Mouse (Mus musculus) neural tube, embryonic 12.5 days (tissue): Measurements from ENCODE around the gene Mdh2. TPM values are rescaled to one million over a fixed set of nuclear protein-coding genes. Genes with fewer than 3 reads are reported as not detected.

Source experiments
- microRNA-seq: library from miRNA; unstranded; fragments of <30 nt; microRNA quantifications from one replicate; pipeline ENCODE4, GENCODE M21; 2017
- polyA plus RNA-seq: library from polyadenylated mRNA; unstranded; fragments of >200 nt; fragmentation: Nextera tagmentation; extraction: Ambion mirVana; gene quantifications from 2 replicates; pipeline ENCODE4 v1.2.1, GENCODE M21; 2016

Gene Mdh2
- polyA plus RNA-seq, 1 experiment from 2014 or later: 606 TPM

Small RNA genes lying within 50 kb of the gene (microRNA-seq; reads per million reads assigned to microRNA genes)
- not detected for gene Gm23268
- not detected for gene Mir7034

Other genes starting within 250 kb of the Mdh2 start
- 60.0 and 62.4 TPM in 2 replicates for gene Hip1, start 233.4 kb upstream of the Mdh2 start, polyA plus RNA-seq
- not detected in 2 replicates for gene Ccl26, start 214.9 kb upstream of the Mdh2 start, polyA plus RNA-seq
- 1.4 and 1.6 TPM in 2 replicates for gene Ccl24, start 205.4 kb upstream of the Mdh2 start, polyA plus RNA-seq
- 64.7 and 71.4 TPM in 2 replicates for gene Rhbdd2, start 145.9 kb upstream of the Mdh2 start, polyA plus RNA-seq
- 112 and 113 TPM in 2 replicates for gene Por, start 108.4 kb upstream of the Mdh2 start, polyA plus RNA-seq
- gene Tmem120a, start 34.0 kb upstream of the Mdh2 start, polyA plus RNA-seq: 73.5 and 74.7 TPM in 2 replicates
- gene Styxl1, start 95 bp upstream of the Mdh2 start, polyA plus RNA-seq: 0.30 TPM in 1 of 2 replicates, not detected in the other
- 71.4 and 77.2 TPM in 2 replicates for gene Srrm3, start 28.4 kb downstream of the Mdh2 start, polyA plus RNA-seq
- 22.3 and 26.5 TPM in 2 replicates for gene Hspb1, start 109.4 kb downstream of the Mdh2 start, polyA plus RNA-seq
- 516 and 524 TPM in 2 replicates for gene Ywhag, start 156.1 kb downstream of the Mdh2 start, polyA plus RNA-seq
- 1.4 and 1.7 TPM in 2 replicates for gene Ssc4d, start 196.1 kb downstream of the Mdh2 start, polyA plus RNA-seq
- 0.15 TPM in 1 of 2 replicates, not detected in the other for gene Zp3, start 201.6 kb downstream of the Mdh2 start, polyA plus RNA-seq
- 29.5 and 31.7 TPM in 2 replicates for gene Dtx2, start 216.3 kb downstream of the Mdh2 start, polyA plus RNA-seq